Mouse (Mus musculus) hindbrain, embryonic 16.5 days (tissue): ENCODE data around the gene P4ha1. TPM values are rescaled to one million over a fixed set of nuclear protein-coding genes. Genes with fewer than 3 reads are reported as not detected.

Experiments used
- ATAC-seq: fragments of 200-750 bp; cut with Nextera tagmentation; 2 replicates; pipeline ENCODE4 v1.8.0; 2017; ENCODE audit warnings: moderate TSS enrichment, moderate library complexity
- H3K27ac ChIP-seq: fragments of 300-500 bp; sonication (generic); 2 replicates; pipeline ENCODE4 v1.5.1; 2014; ENCODE audit warnings: low read depth, mild to moderate bottlenecking, control low read depth, low read length, moderate library complexity
- H3K27me3 ChIP-seq: fragments of 300-500 bp; sonication (generic); replicated peaks from 2 replicates; pipeline ENCODE4 v1.6.1; 2014; ENCODE audit warnings: low read length; ENCODE audit not compliant: control insufficient read depth, insufficient read depth
- H3K36me3 ChIP-seq: fragments of 300-500 bp; sonication (generic); 2 replicates; pipeline ENCODE4 v1.6.1; 2014; ENCODE audit warnings: mild to moderate bottlenecking, low read length, moderate library complexity, mixed read lengths; ENCODE audit not compliant: control insufficient read depth, insufficient read depth
- H3K4me1 ChIP-seq: fragments of 300-500 bp; sonication (generic); 2 replicates; pipeline ENCODE4 v1.6.1; 2014; ENCODE audit warnings: low read depth, low read length; ENCODE audit not compliant: control insufficient read depth, insufficient read depth
- H3K4me2 ChIP-seq: fragments of 300-500 bp; sonication (generic); 2 replicates; pipeline ENCODE4 v1.6.1; 2014; ENCODE audit warnings: mild to moderate bottlenecking, low read length, control low read depth, moderate library complexity
- H3K4me3 ChIP-seq: fragments of 300-500 bp; sonication (generic); 2 replicates; pipeline ENCODE4 v1.5.1; 2014; ENCODE audit warnings: mild to moderate bottlenecking, low read length, control low read depth, moderate library complexity
- H3K9ac ChIP-seq: fragments of 300-500 bp; sonication (generic); 2 replicates; pipeline ENCODE4 v1.6.1; 2014; ENCODE audit warnings: low read depth, mild to moderate bottlenecking, control low read depth, low read length, moderate library complexity
- H3K9me3 ChIP-seq: fragments of 300-500 bp; sonication (generic); 2 replicates; pipeline ENCODE4 v1.6.1; 2014; ENCODE audit warnings: mild to moderate bottlenecking, low read length, moderate library complexity; ENCODE audit not compliant: control insufficient read depth
- WGBS: fragments of 180-500 bp; shearing (Covaris S2); extraction: QIAGEN DNeasy Blood & Tissue Kit; methylation state at CpG from one replicate; pipeline ENCODE4 v1.1.7; 2014; 5-methylcytosine and 5-hydroxymethylcytosine counted together
- polyA plus RNA-seq: library from polyadenylated mRNA; unstranded; fragments of >200 nt; fragmentation: Nextera tagmentation; extraction: Ambion mirVana; gene quantifications from 2 replicates; pipeline ENCODE4 v1.2.1, GENCODE M21; 2015

P4ha1 gene
- polyA plus RNA-seq, 1 experiment from 2014 or later = 31.4 TPM

- peaks cover 2% of the 10 kb centered on the region; the same call in 1 of the 2 replicates for H3K9me3 ChIP-seq
- ATAC-seq = no peak
- H3K27me3 ChIP-seq = no peaks in the 10 kb centered on the region
- H3K4me3 ChIP-seq = no peak within 1 kb of the TSS
- no peak within 1 kb of the TSS for H3K27ac ChIP-seq
- 81% methylated on average over 21 of the region's 21 CpGs for WGBS
- H3K4me1 ChIP-seq = no peaks in the 10 kb centered on the region
- H3K9ac ChIP-seq = no peak within 1 kb of the TSS
- H3K36me3 ChIP-seq = no peaks in the 10 kb centered on the region
- H3K4me2 ChIP-seq = no peak within 1 kb of the TSS
Observed at GRCm38 (mm10) chr10:59402899-59403792, 80.0 kb downstream of the P4ha1 start, which contains the start of gene Pla2g12b. TSS of gene Pla2g12b (plus strand) at chr10:59403660.

GRCm38 (mm10) chr10:59403793-59404149 lies 80.7 kb downstream of the P4ha1 start:
- ATAC-seq = no peak
- H3K4me1 ChIP-seq = no peaks in the 10 kb centered on the region
- no peak overlapping the region for H3K4me2 ChIP-seq
- peaks cover 2% of the 10 kb centered on the region; the same call in 1 of the 2 replicates for H3K9me3 ChIP-seq
- no peak overlapping the region for H3K27ac ChIP-seq
- WGBS = 74% methylated on average over 10 of the region's 10 CpGs
- H3K27me3 ChIP-seq = no peaks in the 10 kb centered on the region
- H3K36me3 ChIP-seq = no peaks in the 10 kb centered on the region
- H3K9ac ChIP-seq = no peak overlapping the region
- H3K4me3 ChIP-seq = no peak overlapping the region

GRCm38 (mm10) chr10:59408499-59408898 lies 85.4 kb downstream of the P4ha1 start:
- Histone ChIP-seq H3K9ac (no peak overlapping the region), H3K4me3 (no peak overlapping the region), H3K27ac (no peak overlapping the region), H3K27me3 (no peaks in the 10 kb centered on the region), H3K9me3 (no peaks in the 10 kb centered on the region), H3K36me3 (no peaks in the 10 kb centered on the region), H3K4me1 (no peaks in the 10 kb centered on the region), H3K4me2 (no peak overlapping the region)
- ATAC-seq = no peak
- 68% methylated on average over 6 of the region's 6 CpGs for WGBS

GRCm38 (mm10) chr10:59410264-59410663 lies 87.2 kb downstream of the P4ha1 start:
- no peak overlapping the region for H3K9ac ChIP-seq
- ATAC-seq = no peak
- H3K9me3 ChIP-seq = no peaks in the 10 kb centered on the region
- 85% methylated on average over 12 of the region's 12 CpGs for WGBS
- H3K27me3 ChIP-seq = no peaks in the 10 kb centered on the region
- no peak overlapping the region for H3K27ac ChIP-seq
- no peaks in the 10 kb centered on the region for H3K36me3 ChIP-seq
- no peak overlapping the region for H3K4me2 ChIP-seq
- H3K4me1 ChIP-seq = no peaks in the 10 kb centered on the region
- no peak overlapping the region for H3K4me3 ChIP-seq

GRCm38 (mm10) chr10:59413711-59414110 lies 90.6 kb downstream of the P4ha1 start:
- H3K9ac ChIP-seq = no peak overlapping the region
- no peaks in the 10 kb centered on the region for H3K36me3 ChIP-seq
- H3K4me1 ChIP-seq = no peaks in the 10 kb centered on the region
- H3K4me2 ChIP-seq = no peak overlapping the region
- whole genome bisulfite sequencing = 92% methylated on average over 4 of the region's 4 CpGs
- ATAC-seq = no peak
- H3K27me3 ChIP-seq = no peaks in the 10 kb centered on the region
- H3K27ac ChIP-seq = no peak overlapping the region
- H3K4me3 ChIP-seq = no peak overlapping the region
- no peaks in the 10 kb centered on the region for H3K9me3 ChIP-seq

- Histone ChIP-seq H3K9me3 (no peaks in the 10 kb centered on the region), H3K4me2 (no peak overlapping the region), H3K9ac (no peak overlapping the region), H3K4me1 (no peaks in the 10 kb centered on the region), H3K36me3 (no peaks in the 10 kb centered on the region), H3K27ac (no peak overlapping the region), H3K4me3 (no peak overlapping the region), H3K27me3 (no peaks in the 10 kb centered on the region)
- ATAC-seq = no peak
- WGBS = 85% methylated on average over 3 of the region's 3 CpGs
Observed at GRCm38 (mm10) chr10:59416623-59417022, 93.5 kb downstream of the P4ha1 start.

GRCm38 (mm10) chr10:59419516-59419915 lies 96.4 kb downstream of the P4ha1 start:
- no peaks in the 10 kb centered on the region for H3K36me3 ChIP-seq
- no peak for ATAC-seq

More at GRCm38 (mm10) chr10:59419516-59419915, 96.4 kb downstream of the P4ha1 start:
- 91% methylated on average over 4 of the region's 4 CpGs for WGBS
- Histone ChIP-seq H3K4me3 (no peak overlapping the region), H3K4me1 (no peaks in the 10 kb centered on the region), H3K4me2 (no peak overlapping the region), H3K9ac (no peak overlapping the region), H3K9me3 (no peaks in the 10 kb centered on the region), H3K27ac (no peak overlapping the region), H3K27me3 (no peaks in the 10 kb centered on the region)

Other genes with a start within 250 kb of the P4ha1 start
- gene Sept10, start 101.4 kb upstream of the P4ha1 start, polyA plus RNA-seq = 14.6 and 15.4 TPM in 2 replicates
- 20.1 and 21.9 TPM in 2 replicates for gene Sowahc, start 101.3 kb upstream of the P4ha1 start, polyA plus RNA-seq
- 3.1 and 13.3 TPM in 2 replicates for gene Gm10273, start 72.3 kb downstream of the P4ha1 start, polyA plus RNA-seq
- gene Pla2g12b, start 80.4 kb downstream of the P4ha1 start, polyA plus RNA-seq = not detected in 2 replicates
- gene Oit3, start 118.5 kb downstream of the P4ha1 start, polyA plus RNA-seq = 0.20 and 0.48 TPM in 2 replicates